Mouse (Mus musculus) olfactory bulb, adult 2 months (tissue): ENCODE data around the gene Tle2. TPM values are rescaled to one million over a fixed set of nuclear protein-coding genes. Genes with fewer than 3 reads are reported as not detected.

Source experiments
- H3K27ac ChIP-seq: fragments of 200-500 bp; 2 replicates; pipeline ENCODE4 v1.5.1; 2012; ENCODE audit warnings: low read depth, low read length; ENCODE audit not compliant: insufficient read depth
- H3K4me1 ChIP-seq: fragments of 200-500 bp; 2 replicates; pipeline ENCODE4 v1.6.1; 2012; ENCODE audit warnings: low read length; ENCODE audit not compliant: control insufficient read depth, insufficient read depth
- H3K4me3 ChIP-seq: fragments of 200-500 bp; 2 replicates; pipeline ENCODE4 v1.5.1; 2012; ENCODE audit warnings: mild to moderate bottlenecking, low read depth, low read length, moderate library complexity; ENCODE audit not compliant: insufficient read depth
- CTCF ChIP-seq: fragments of 200-500 bp; IDR thresholded peaks from 2 replicates; pipeline ENCODE4 v1.5.1; 2012; ENCODE audit warnings: low read depth, mild to moderate bottlenecking, low read length, moderate library complexity; ENCODE audit not compliant: insufficient read depth
- POLR2A ChIP-seq: fragments of 200-500 bp; IDR thresholded peaks from 2 replicates; pipeline ENCODE4 v1.6.1; 2012; ENCODE audit warnings: mild to moderate bottlenecking, low read depth, low read length, moderate library complexity; ENCODE audit not compliant: insufficient read depth
- WGBS: fragments of 180-500 bp; shearing (Covaris S2); methylation state at CpG from one replicate; pipeline ENCODE4 v1.1.7; 2018; 5-methylcytosine and 5-hydroxymethylcytosine counted together
- polyA plus RNA-seq: library from polyadenylated mRNA; stranded (reverse); fragments of >200 nt; gene quantifications from 2 replicates; pipeline ENCODE4 v1.2.4, GENCODE M21; 2012; ENCODE audit warnings: low replicate concordance; ENCODE audit not compliant: missing spikeins, insufficient read depth, insufficient read length

Tle2 gene
- polyA plus RNA-seq, 1 experiment, result not detected

- Histone ChIP-seq H3K4me3 (no peak overlapping the region), H3K4me1 (peaks cover 37% of the 10 kb centered on the region), H3K27ac (no peak overlapping the region)
- WGBS, result 90% methylated on average over 5 of the region's 5 CpGs
- TF ChIP-seq CTCF (no peak), POLR2A (no peak)
Observed at GRCm38 (mm10) chr10:81599630-81600029, 25.3 kb downstream of the Tle2 start.

- no peak overlapping the region for H3K4me3 ChIP-seq
- 72% methylated on average over 10 of the region's 10 CpGs for WGBS
- peaks cover 37% of the 10 kb centered on the region for H3K4me1 ChIP-seq
- no peak overlapping the region for H3K27ac ChIP-seq
- no peak for TF ChIP-seq POLR2A
- no peak for TF ChIP-seq CTCF
Observed at GRCm38 (mm10) chr10:81600096-81600495, 25.7 kb downstream of the Tle2 start.

GRCm38 (mm10) chr10:81600738-81601203 lies 26.4 kb downstream of the Tle2 start, which contains the start of gene Tle6:
Gene Tle6, minus strand, starts transcription at chr10:81601073.
- Histone ChIP-seq H3K27ac (no peak within 1 kb of the TSS), H3K4me1 (peaks cover 35% of the 10 kb centered on the region), H3K4me3 (peak within 1 kb of the TSS; percentile 12; the same call in 1 of the 2 replicates)
- 4% methylated on average over 28 of the region's 28 CpGs for WGBS
- TF ChIP-seq CTCF (no peak), POLR2A (no peak)

GRCm38 (mm10) chr10:81601396-81601905 lies 27.1 kb downstream of the Tle2 start:
- 46% methylated on average over 7 of the region's 7 CpGs for WGBS
- TF ChIP-seq POLR2A, result no peak
- no peak for TF ChIP-seq CTCF
- H3K4me1 ChIP-seq, result peaks cover 31% of the 10 kb centered on the region
- no peak overlapping the region for H3K27ac ChIP-seq
- 0 out of 2 replicates have a peak overlapping the region, but pooled peaks have one; percentile 12 for H3K4me3 ChIP-seq

- TF ChIP-seq CTCF, result no peak
- no peak for TF ChIP-seq POLR2A
- no peak overlapping the region for H3K27ac ChIP-seq
- H3K4me1 ChIP-seq, result peaks cover 19% of the 10 kb centered on the region
- H3K4me3 ChIP-seq, result no peak overlapping the region
- WGBS, result 28% methylated on average over 4 of the region's 4 CpGs
Observed at GRCm38 (mm10) chr10:81602741-81603151, 28.4 kb downstream of the Tle2 start.

GRCm38 (mm10) chr10:81604019-81604967 lies 29.9 kb downstream of the Tle2 start:
- H3K27ac ChIP-seq, result no peak overlapping the region
- H3K4me3 ChIP-seq, result no peak overlapping the region
- 82% methylated on average over 12 of the region's 12 CpGs for WGBS
- H3K4me1 ChIP-seq, result peaks cover 17% of the 10 kb centered on the region
- TF ChIP-seq POLR2A (no peak), CTCF (no peak)

GRCm38 (mm10) chr10:81604968-81605665 lies 30.8 kb downstream of the Tle2 start:
- Histone ChIP-seq H3K4me1 (peaks cover 17% of the 10 kb centered on the region), H3K4me3 (no peak overlapping the region), H3K27ac (peak overlapping the region; percentile 92)
- 17% methylated on average over 29 of the region's 29 CpGs for WGBS
- peak; percentile 83 for TF ChIP-seq CTCF
- no peak for TF ChIP-seq POLR2A

- WGBS, result 2% methylated on average over 14 of the region's 14 CpGs
- Histone ChIP-seq H3K4me3 (peak overlapping the region; percentile 51), H3K4me1 (peaks cover 15% of the 10 kb centered on the region), H3K27ac (peak overlapping the region; percentile 92)
- TF ChIP-seq CTCF, result no peak
- TF ChIP-seq POLR2A, result no peak
Observed at GRCm38 (mm10) chr10:81605666-81605973, 31.3 kb downstream of the Tle2 start.
